ENCODE assay signal across 8 mouse cellular contexts in genomic region chr10:91183316-91183715, GRCm38 (mm10). TPM values are rescaled to one million over a fixed set of nuclear protein-coding genes. Genes with fewer than 3 reads are reported as not detected.
A peak's percentile ranks its signal among the peaks of the same experiment; 100 is the strongest.
DNase-seq lines count a peak whose midpoint lies in the region; ATAC-seq and TF ChIP-seq lines count a peak whose summit lies in the region.

No protein-coding gene starts in this region.

- peak overlapping the region; percentile 45; the same call in 1 of the 2 replicates for H3K4me2 ChIP-seq in embryonic facial prominence, embryonic 12.5 days (replicated peaks)
- H3K4me2 ChIP-seq in hindbrain, postnatal 0 days (ENCODE audit: low read depth, low read length): peak overlapping the region; percentile 67
- peak overlapping the region; percentile 75 for H3K4me2 ChIP-seq in liver, embryonic 13.5 days
- peak overlapping the region; percentile 58 for H3K4me2 ChIP-seq in stomach, embryonic 15.5 days

- H3K9me3 ChIP-seq in embryonic facial prominence, embryonic 12.5 days: no peaks in the 10 kb centered on the region
- H3K9me3 ChIP-seq in hindbrain, postnatal 0 days (ENCODE audit: low read length): no peaks in the 10 kb centered on the region
- no peaks in the 10 kb centered on the region for H3K9me3 ChIP-seq in liver, embryonic 13.5 days (replicated peaks)
- H3K9me3 ChIP-seq in stomach, embryonic 15.5 days: no peaks in the 10 kb centered on the region

- H3K9ac ChIP-seq in embryonic facial prominence, embryonic 12.5 days: no peak overlapping the region
- H3K9ac ChIP-seq in hindbrain, postnatal 0 days (replicated peaks; ENCODE audit: low read length): peak overlapping the region; percentile 65; the same call in 1 of the 2 replicates
- peak overlapping the region; percentile 81 for H3K9ac ChIP-seq in liver, embryonic 13.5 days
- no peak overlapping the region for H3K9ac ChIP-seq in stomach, embryonic 15.5 days

- H3K36me3 ChIP-seq in embryonic facial prominence, embryonic 12.5 days: no peaks in the 10 kb centered on the region
- H3K36me3 ChIP-seq in hindbrain, postnatal 0 days (ENCODE audit: insufficient read depth, low read length): no peaks in the 10 kb centered on the region
- H3K36me3 ChIP-seq in liver, embryonic 13.5 days: no peaks in the 10 kb centered on the region
- no peaks in the 10 kb centered on the region for H3K36me3 ChIP-seq in stomach, embryonic 15.5 days

- peak; percentile 18 for DNase-seq in urinary bladder, postnatal 25 days (ENCODE audit: low spot score)
- DNase-seq in urinary bladder, adult 2 months (ENCODE audit: low spot score): no peak
- DNase-seq in hindbrain, postnatal 0 days (ENCODE audit: low spot score): peak; percentile 19
- DNase-seq in liver, embryonic 13.5 days: no peak
- DNase-seq in adipocyte (ENCODE audit: low spot score): no peak
- no peak for DNase-seq in frontal cortex, postnatal 25 days (ENCODE audit: low spot score in 2 of 2)

- no peak for TF ChIP-seq CTCF in hindbrain, postnatal 0 days (IDR thresholded peaks at IDR 0.05; ENCODE audit: low read depth)

- peak overlapping the region; percentile 99; the same call in 1 of the 2 replicates for H3K27ac ChIP-seq in embryonic facial prominence, embryonic 12.5 days
- H3K27ac ChIP-seq in hindbrain, postnatal 0 days: peak overlapping the region; percentile 99
- H3K27ac ChIP-seq in liver, embryonic 13.5 days: peak overlapping the region; percentile 98
- peak overlapping the region; percentile 100 for H3K27ac ChIP-seq in stomach, embryonic 15.5 days

- peaks cover 18% of the 10 kb centered on the region for H3K4me1 ChIP-seq in embryonic facial prominence, embryonic 12.5 days
- H3K4me1 ChIP-seq in hindbrain, postnatal 0 days (ENCODE audit: insufficient read depth, low read length): peaks cover 15% of the 10 kb centered on the region; the same call in 1 of the 2 replicates
- H3K4me1 ChIP-seq in liver, embryonic 13.5 days (replicated peaks): peaks cover 51% of the 10 kb centered on the region
- H3K4me1 ChIP-seq in stomach, embryonic 15.5 days: peaks cover 20% of the 10 kb centered on the region; the same call in 1 of the 2 replicates

- WGBS in embryonic facial prominence, embryonic 12.5 days: 41% methylated on average over 3 of the region's 3 CpGs
- 29% methylated on average over 3 of the region's 3 CpGs for WGBS in hindbrain, postnatal 0 days
- WGBS in liver, embryonic 13.5 days (ENCODE audit: insufficient replicate concordance): 67% methylated on average over 3 of the region's 3 CpGs
- WGBS in stomach, embryonic 15.5 days: 52% methylated on average over 3 of the region's 3 CpGs

- ATAC-seq in embryonic facial prominence, embryonic 12.5 days (ENCODE audit: insufficient number of reproducible peaks, insufficient read depth, low FRiP score, low TSS enrichment): no peak
- ATAC-seq in hindbrain, postnatal 0 days: no peak
- no peak for ATAC-seq in liver, embryonic 13.5 days (ENCODE audit: low read depth)
- peak; percentile 56 for ATAC-seq in stomach, embryonic 15.5 days (ENCODE audit: insufficient read depth, low FRiP score, low read depth)

- no peaks in the 10 kb centered on the region for H3K27me3 ChIP-seq in embryonic facial prominence, embryonic 12.5 days
- no peaks in the 10 kb centered on the region for H3K27me3 ChIP-seq in hindbrain, postnatal 0 days (ENCODE audit: insufficient read depth, low read length)
- no peaks in the 10 kb centered on the region for H3K27me3 ChIP-seq in liver, embryonic 13.5 days
- H3K27me3 ChIP-seq in stomach, embryonic 15.5 days (replicated peaks): no peaks in the 10 kb centered on the region

- no peak overlapping the region for H3K4me3 ChIP-seq in embryonic facial prominence, embryonic 12.5 days
- H3K4me3 ChIP-seq in hindbrain, postnatal 0 days (ENCODE audit: low read length): peak overlapping the region; percentile 58
- peak overlapping the region; percentile 66 for H3K4me3 ChIP-seq in liver, embryonic 13.5 days (replicated peaks)
- no peak overlapping the region for H3K4me3 ChIP-seq in stomach, embryonic 15.5 days (replicated peaks)

RNA-seq across cellular contexts. Expression of gene Tmpo, which starts 2.2 kb away (rescaled TPM):
- polyA plus RNA-seq in urinary bladder, adult 2 months (2012; rRNA removed): 66.1 and 77.0 TPM in 2 replicates
- 366 and 400 TPM in 2 replicates for polyA plus RNA-seq in embryonic facial prominence, embryonic 12.5 days (2016; fragmentation: Nextera tagmentation; extraction: Ambion mirVana)
- 102 and 110 TPM in 2 replicates for total RNA-seq in hindbrain, postnatal 0 days (2014; rRNA removed)
- polyA plus RNA-seq in hindbrain, postnatal 0 days (2015; fragmentation: Nextera tagmentation; extraction: Ambion mirVana): 66.9 and 72.1 TPM in 2 replicates
- 131 and 169 TPM in 2 replicates for polyA plus RNA-seq in liver, embryonic 13.5 days (2015; fragmentation: Nextera tagmentation; extraction: Ambion mirVana)
- polyA plus RNA-seq in stomach, embryonic 15.5 days (2015; fragmentation: Nextera tagmentation; extraction: Ambion mirVana): 196 and 217 TPM in 2 replicates

RNA-seq across cellular contexts. Expression of gene Slc25a3, which starts 59.5 kb away (rescaled TPM):
- polyA plus RNA-seq in urinary bladder, adult 2 months (2012; rRNA removed): 529 and 576 TPM in 2 replicates
- 400 and 412 TPM in 2 replicates for polyA plus RNA-seq in embryonic facial prominence, embryonic 12.5 days (2016; fragmentation: Nextera tagmentation; extraction: Ambion mirVana)
- 445 and 451 TPM in 2 replicates for total RNA-seq in hindbrain, postnatal 0 days (2014; rRNA removed)
- 718 and 736 TPM in 2 replicates for polyA plus RNA-seq in hindbrain, postnatal 0 days (2015; fragmentation: Nextera tagmentation; extraction: Ambion mirVana)
- 283 and 285 TPM in 2 replicates for polyA plus RNA-seq in liver, embryonic 13.5 days (2015; fragmentation: Nextera tagmentation; extraction: Ambion mirVana)
- 440 and 482 TPM in 2 replicates for polyA plus RNA-seq in stomach, embryonic 15.5 days (2015; fragmentation: Nextera tagmentation; extraction: Ambion mirVana)

Comparison
In these comparisons a context has a peak if more than half of its experiments do, and no peak if none do; other contexts are left out.
1. DNase-seq: peak in urinary bladder, postnatal 25 days (single experiment) and hindbrain, postnatal 0 days (single experiment); none in urinary bladder, adult 2 months (single experiment), liver, embryonic 13.5 days (single experiment), adipocyte (single experiment) and frontal cortex, postnatal 25 days (0 of 2).
2. H3K4me3 ChIP-seq: peak in hindbrain, postnatal 0 days (single experiment) and liver, embryonic 13.5 days (single experiment); none in embryonic facial prominence, embryonic 12.5 days (single experiment) and stomach, embryonic 15.5 days (single experiment).
3. H3K9ac ChIP-seq: peak in hindbrain, postnatal 0 days (single experiment) and liver, embryonic 13.5 days (single experiment); none in embryonic facial prominence, embryonic 12.5 days (single experiment) and stomach, embryonic 15.5 days (single experiment).
4. Peak in every context shown above with its lines, with median percentiles within 50 percentile points of each other: H3K27ac ChIP-seq and H3K4me2 ChIP-seq.